Mouse (Mus musculus) MEL (cell line): ENCODE data around the gene Synpo2l. TPM values are rescaled to one million over a fixed set of nuclear protein-coding genes. Genes with fewer than 3 reads are reported as not detected.
A peak's percentile ranks its signal among the peaks of the same experiment; 100 is the strongest.

Experiments
- DNase-seq: peaks from one replicate; pipeline ENCODE4 v3.0.0; 2011; ENCODE audit warnings: low read depth, low spot score
- H3K27ac ChIP-seq: 2 replicates; pipeline ENCODE4 v1.5.1; 2012; ENCODE audit warnings: low read depth, mild to moderate bottlenecking, control low read depth, low read length, moderate library complexity; ENCODE audit not compliant: control insufficient read depth
- H3K27me3 ChIP-seq, 2 experiments: fragments of 150-350 bp in 1 of 2; sonication (generic) in 1 of 2; 2 replicates each; pipeline ENCODE4 v1.6.1; 2012; ENCODE audit warnings: low read length in 2 of 2, mild to moderate bottlenecking in 2 of 2, improper control_type of control experiment in 1 of 2, moderate library complexity in 1 of 2; ENCODE audit not compliant: insufficient read depth in 2 of 2, control insufficient read depth in 1 of 2
- H3K36me3 ChIP-seq, 2 experiments: 2 replicates each; pipeline ENCODE4 v1.6.1; 2012 to 2014; ENCODE audit warnings: low read length in 2 of 2, improper control_type of control experiment in 1 of 2, inconsistent platforms in 1 of 2, mild to moderate bottlenecking in 1 of 2; ENCODE audit not compliant: insufficient read depth in 2 of 2, control insufficient read depth in 1 of 2
- H3K4me1 ChIP-seq, 2 experiments: fragments of 150-350 bp in 1 of 2; sonication (generic) in 1 of 2; 2 replicates each; pipeline ENCODE4 v1.6.1; 2012; ENCODE audit warnings: low read length in 2 of 2, improper control_type of control experiment in 1 of 2, mild to moderate bottlenecking in 1 of 2; ENCODE audit not compliant: insufficient read depth in 2 of 2, control insufficient read depth in 1 of 2
- H3K4me3 ChIP-seq, 2 experiments: fragments of 150-350 bp in 1 of 2; sonication (generic) in 1 of 2; 2 replicates each; pipeline ENCODE4 v1.5.1; 2012; ENCODE audit warnings: low read depth in 2 of 2, low read length in 2 of 2, mild to moderate bottlenecking in 2 of 2, moderate library complexity in 2 of 2, control low read depth in 1 of 2, improper control_type of control experiment in 1 of 2; ENCODE audit not compliant: control insufficient read depth in 1 of 2, insufficient read depth in 1 of 2
- H3K79me2 ChIP-seq: 2 replicates; pipeline ENCODE4 v1.6.1; 2012; ENCODE audit warnings: mild to moderate bottlenecking, low read length, moderate library complexity; ENCODE audit not compliant: control insufficient read depth, poor library complexity, insufficient read depth
- H3K9ac ChIP-seq: 2 replicates; pipeline ENCODE4 v1.6.1; 2012; ENCODE audit warnings: low read depth, mild to moderate bottlenecking, control low read depth, low read length, moderate library complexity; ENCODE audit not compliant: control insufficient read depth, poor library complexity, severe bottlenecking
- H3K9me3 ChIP-seq: fragments of 150-350 bp; sonication (generic); replicated peaks from 2 replicates; pipeline ENCODE4 v1.6.1; 2012; ENCODE audit warnings: mild to moderate bottlenecking, low read length, improper control_type of control experiment, moderate library complexity; ENCODE audit not compliant: insufficient read depth
- CHD2 ChIP-seq: IDR thresholded peaks from 2 replicates; pipeline ENCODE4 v1.6.1; 2011; ENCODE audit warnings: low read length, improper control_type of control experiment
- E2F4 ChIP-seq: IDR thresholded peaks from 2 replicates; pipeline ENCODE4 v1.6.1; 2011; ENCODE audit warnings: low read depth, low read length, improper control_type of control experiment, borderline replicate concordance
- ELF1 ChIP-seq: IDR thresholded peaks from 2 replicates; pipeline ENCODE4 v1.6.1; 2014; ENCODE audit warnings: low read depth, mild to moderate bottlenecking, inconsistent platforms, low read length, improper control_type of control experiment, moderate library complexity
- EP300 ChIP-seq, 2 experiments: IDR thresholded peaks; 2 replicates each; pipeline ENCODE4 v1.6.1; 2011; ENCODE audit warnings: improper control_type of control experiment in 2 of 2, low read length in 2 of 2, low read depth in 1 of 2, mild to moderate bottlenecking in 1 of 2
- ETS1 ChIP-seq: IDR thresholded peaks from 2 replicates; pipeline ENCODE4 v1.6.1; 2012; ENCODE audit warnings: low read depth, mild to moderate bottlenecking, inconsistent platforms, low read length, improper control_type of control experiment, moderate library complexity
- GABPA ChIP-seq: IDR thresholded peaks from 2 replicates; pipeline ENCODE4 v1.6.1; 2012; ENCODE audit warnings: low read depth, mild to moderate bottlenecking, inconsistent platforms, low read length, improper control_type of control experiment, moderate library complexity
- GATA1 ChIP-seq: IDR thresholded peaks from 2 replicates; pipeline ENCODE4 v1.6.1; 2011; ENCODE audit warnings: low read depth, low read length, improper control_type of control experiment
- HCFC1 ChIP-seq: IDR thresholded peaks from 2 replicates; pipeline ENCODE4 v1.6.1; 2012; ENCODE audit warnings: low read depth, mild to moderate bottlenecking, inconsistent platforms, low read length, improper control_type of control experiment, moderate library complexity
- KAT2A ChIP-seq: conservative IDR thresholded peaks from 2 replicates; pipeline ENCODE4 v1.6.1; 2012; ENCODE audit warnings: low read depth, low read length, improper control_type of control experiment, inconsistent platforms
- MAFK ChIP-seq: IDR thresholded peaks from 2 replicates; pipeline ENCODE4 v1.6.1; 2011; ENCODE audit warnings: low read depth, mild to moderate bottlenecking, low read length, improper control_type of control experiment, borderline replicate concordance
- MAZ ChIP-seq: IDR thresholded peaks from 2 replicates; pipeline ENCODE4 v1.6.1; 2012; ENCODE audit warnings: low read depth, mild to moderate bottlenecking, inconsistent platforms, low read length, improper control_type of control experiment
- MEF2A ChIP-seq: IDR thresholded peaks from 2 replicates; pipeline ENCODE4 v1.6.1; 2014; ENCODE audit warnings: low read depth, mild to moderate bottlenecking, inconsistent platforms, low read length, improper control_type of control experiment; ENCODE audit not compliant: poor library complexity, insufficient replicate concordance, severe bottlenecking; ENCODE audit errors: extremely low read depth
- MXI1 ChIP-seq: IDR thresholded peaks from 2 replicates; pipeline ENCODE4 v1.6.1; 2011; ENCODE audit warnings: mild to moderate bottlenecking, low read depth, low read length, improper control_type of control experiment
- MYC ChIP-seq: IDR thresholded peaks from 2 replicates; pipeline ENCODE4 v1.6.1; 2011; ENCODE audit warnings: low read depth, mild to moderate bottlenecking, low read length, improper control_type of control experiment, moderate library complexity
- NELFE ChIP-seq: IDR thresholded peaks from 2 replicates; pipeline ENCODE4 v1.6.1; 2011; ENCODE audit warnings: low read depth, low read length, improper control_type of control experiment
- NRF1 ChIP-seq: IDR thresholded peaks from 2 replicates; pipeline ENCODE4 v1.6.1; 2014; ENCODE audit warnings: low read depth, mild to moderate bottlenecking, inconsistent platforms, low read length, improper control_type of control experiment, moderate library complexity; ENCODE audit not compliant: poor library complexity, insufficient read depth, severe bottlenecking
- POLR2A ChIP-seq, 2 experiments: IDR thresholded peaks; 2 replicates each; pipeline ENCODE4 v1.6.1; 2011 to 2012; ENCODE audit warnings: low read length in 2 of 2, mild to moderate bottlenecking in 2 of 2, control low read depth in 1 of 2, improper control_type of control experiment in 1 of 2, low read depth in 1 of 2, moderate library complexity in 1 of 2; ENCODE audit not compliant: control insufficient read depth in 1 of 2, insufficient read depth in 1 of 2, poor library complexity in 1 of 2
- POLR2AphosphoS2 ChIP-seq: IDR thresholded peaks from 2 replicates; pipeline ENCODE4 v1.6.1; 2011; ENCODE audit warnings: low read length, improper control_type of control experiment
- RAD21 ChIP-seq: IDR thresholded peaks from 2 replicates; pipeline ENCODE4 v1.6.1; 2011; ENCODE audit warnings: mild to moderate bottlenecking, low read depth, low read length, improper control_type of control experiment
- SIN3A ChIP-seq: IDR thresholded peaks from 2 replicates; pipeline ENCODE4 v1.6.1; 2012; ENCODE audit warnings: low read length, improper control_type of control experiment, inconsistent platforms
- TAL1 ChIP-seq: IDR thresholded peaks from 2 replicates; pipeline ENCODE4 v1.6.1; 2012; ENCODE audit warnings: mild to moderate bottlenecking, inconsistent platforms, low read length, moderate library complexity, mixed read lengths
- TBP ChIP-seq: IDR thresholded peaks from 2 replicates; pipeline ENCODE4 v1.8.0; 2011; ENCODE audit warnings: low read depth, low read length, improper control_type of control experiment
- TCF12 ChIP-seq: IDR thresholded peaks from 2 replicates; pipeline ENCODE4 v1.6.1; 2014; ENCODE audit warnings: low read depth, mild to moderate bottlenecking, inconsistent platforms, low read length, improper control_type of control experiment, moderate library complexity
- UBTF ChIP-seq: IDR thresholded peaks from 2 replicates; pipeline ENCODE4 v1.6.1; 2012; ENCODE audit warnings: low read depth, mild to moderate bottlenecking, inconsistent platforms, low read length, improper control_type of control experiment, moderate library complexity, borderline replicate concordance; ENCODE audit not compliant: insufficient read depth
- ZKSCAN1 ChIP-seq: IDR thresholded peaks from 2 replicates; pipeline ENCODE4 v1.6.1; 2012; ENCODE audit warnings: low read depth, mild to moderate bottlenecking, inconsistent platforms, low read length, improper control_type of control experiment, moderate library complexity
- ZMIZ1 ChIP-seq: IDR thresholded peaks from 2 replicates; pipeline ENCODE4 v1.6.1; 2012; ENCODE audit warnings: low read depth, mild to moderate bottlenecking, inconsistent platforms, low read length, improper control_type of control experiment, moderate library complexity
- ZNF384 ChIP-seq: IDR thresholded peaks from 2 replicates; pipeline ENCODE4 v1.6.1; 2012; ENCODE audit warnings: low read depth, mild to moderate bottlenecking, inconsistent platforms, low read length, improper control_type of control experiment
- polyA plus RNA-seq, 2 experiments: library from polyadenylated mRNA; stranded (reverse) in 1 of 2; unstranded in 1 of 2; fragments of >175 nt in 1 of 2; fragments of >200 nt in 1 of 2; gene quantifications; 2 replicates each; pipeline versions ENCODE4 v1.2.1 to v1.2.4; 2012; ENCODE audit warnings: low replicate concordance in 2 of 2, low read depth in 1 of 2; ENCODE audit not compliant: insufficient read length in 2 of 2, insufficient read depth in 1 of 2, missing spikeins in 1 of 2
- total RNA-seq: library from RNA; depleted of rRNA; stranded (reverse); fragments of 300-350 nt; gene quantifications from 2 replicates; pipeline ENCODE4 v1.2.3, GENCODE M21; 2012

Gene Synpo2l
- total and polyA plus RNA-seq, 3 experiments = 0.04 to 0.06 TPM; not detected in 1

- TF ChIP-seq HCFC1 (peak; percentile 90), MEF2A (no peak), NRF1 (peak; percentile 94), MAZ (peak; percentile 95), ETS1 (peak; percentile 20; the same call in 1 of the 2 replicates), MAFK (no peak), TBP (peak; percentile 87), TCF12 (peak; percentile 54; the same call in 1 of the 2 replicates), NELFE (peak; percentile 50), MXI1 (peak; percentile 56), E2F4 (0 out of 2 replicates have a peak, but pooled peaks have one; percentile 38), KAT2A (peak; percentile 68), POLR2A (IDR thresholded peaks at IDR 0.05; ENCODE audit: control insufficient read depth in 1 of 2, insufficient read depth in 1 of 2, low read depth in 1 of 2, low read length in 2 of 2, poor library complexity in 1 of 2) (peak; percentile 46 to 82; a peak in 3 of 4 replicates), POLR2AphosphoS2 (peak; percentile 58; the same call in 1 of the 2 replicates), UBTF (0 out of 2 replicates have a peak, but pooled peaks have one; percentile 51), TAL1 (no peak), ZNF384 (peak; percentile 96), GABPA (no peak), ELF1 (peak; percentile 95), GATA1 (0 out of 2 replicates have a peak, but pooled peaks have one; percentile 18), RAD21 (no peak), ZMIZ1 (peak; percentile 56; the same call in 1 of the 2 replicates), SIN3A (peak; percentile 82), MYC (peak; percentile 94; the same call in 1 of the 2 replicates), ZKSCAN1 (no peak), CHD2 (0 out of 2 replicates have a peak, but pooled peaks have one; percentile 8), EP300 (IDR thresholded peaks at IDR 0.05; ENCODE audit: low read depth in 1 of 2, low read length in 2 of 2) (0 out of 4 replicates have a peak, but pooled peaks of 1 of the 2 experiments have one; percentile 5)
Measured at GRCm38 (mm10) chr14:20674064-20674833, 6.1 kb upstream of the Synpo2l start, which contains the start of gene Sec24c. TSS of gene Sec24c (plus strand) at chr14:20674308.

More at GRCm38 (mm10) chr14:20674064-20674833, 6.1 kb upstream of the Synpo2l start, which contains the start of gene Sec24c:
- Histone ChIP-seq H3K4me3 (peak within 1 kb of the TSS; percentile 89 to 93), H3K36me3 (peaks cover 16 to 19% of the 10 kb centered on the region in 2 experiments), H3K27ac (peak within 1 kb of the TSS; percentile 82), H3K27me3 (no peaks in the 10 kb centered on the region), H3K9ac (peak within 1 kb of the TSS; percentile 91), H3K79me2 (peaks cover 17% of the 10 kb centered on the region), H3K4me1 (peaks cover 8 to 11% of the 10 kb centered on the region in 2 experiments), H3K9me3 (no peaks in the 10 kb centered on the region)
- DNase-seq = peak; percentile 99
